Mouse (Mus musculus) left cerebral cortex, adult 11 months (tissue): ENCODE results near the gene Cd55.
"Not testable (repeated sequence)": the region's sequence is repeated elsewhere in the genome, so short reads cannot be mapped to it uniquely, and the experiment has no call there.

Experiments
- DNase-seq: peaks from one replicate; pipeline ENCODE4 v3.0.0; 2022; ENCODE audit warnings: low spot score

The Cd55 gene

DNA sequence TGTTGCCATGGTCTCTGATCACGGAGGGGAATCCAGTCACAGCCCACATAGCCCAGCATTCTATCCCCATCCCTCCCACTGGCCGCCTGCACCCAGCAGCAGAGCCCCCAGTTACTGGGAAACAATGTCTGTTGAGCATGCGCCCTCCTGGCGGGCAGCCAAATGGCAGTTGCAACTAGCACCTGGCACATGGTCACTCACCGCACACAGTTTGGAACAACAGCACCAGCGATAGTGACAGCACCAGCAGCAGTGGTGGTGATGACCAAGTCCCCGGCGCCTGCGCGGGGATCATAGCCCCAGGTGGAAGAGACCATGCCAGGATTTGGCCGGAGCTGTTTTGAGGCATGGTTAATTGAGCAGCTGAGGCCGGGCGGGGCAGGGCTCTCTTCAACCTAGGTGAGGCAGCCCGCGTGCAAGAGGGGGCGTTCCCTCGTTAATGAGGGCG, 39.9 kb downstream of the Cd55 start, which contains the start of gene Cd55b:
TSS of gene Cd55b (minus strand) at position 346 of the 448 bp plus-strand sequence.
- DNase-seq, result no peak

GRCm38 (mm10) chr1:130422033-130422432, 40.5 kb downstream of the Cd55 start:
- not testable (repeated sequence) for DNase-seq

GRCm38 (mm10) chr1:130397109-130397508, 65.4 kb downstream of the Cd55 start:
- not testable (repeated sequence) for DNase-seq
